In genomic region chr4:89302129-89302528, GRCm38 (mm10) we compare ENCODE assay signal across 30 mouse cellular contexts. TPM values are rescaled to one million over a fixed set of nuclear protein-coding genes. Genes with fewer than 3 reads are reported as not detected.
"Had no signal": no experiment of that assay in that cellular context is flagged by ENCODE, and none has a peak within 500 bp of the region (broad histone marks: within the 10 kb centered on the region; RNA-seq: fewer than 3 reads in every experiment).

No protein-coding gene starts in this region.

- H3K9ac ChIP-seq: heart, embryonic 12.5 days; hindbrain, embryonic 13.5 days; intestine, embryonic 15.5 days; limb, embryonic 12.5 days; liver, embryonic 13.5 days; liver, embryonic 15.5 days had no signal

- H3K9me3 ChIP-seq: heart, embryonic 10.5 days; heart, embryonic 12.5 days; hindbrain, embryonic 10.5 days; hindbrain, embryonic 13.5 days; intestine, embryonic 15.5 days; limb, embryonic 10.5 days; limb, embryonic 12.5 days; liver, embryonic 13.5 days; liver, embryonic 15.5 days had no signal

- H3K27ac ChIP-seq: heart, embryonic 10.5 days; hindbrain, embryonic 10.5 days; hindbrain, embryonic 13.5 days; intestine, embryonic 15.5 days; layer of hippocampus, adult 2 months; left cerebral cortex, adult 2 months; limb, embryonic 10.5 days; limb, embryonic 12.5 days; liver, embryonic 13.5 days; liver, embryonic 15.5 days had no signal

- H3K4me2 ChIP-seq: heart, embryonic 12.5 days; hindbrain, embryonic 13.5 days; intestine, embryonic 15.5 days; limb, embryonic 12.5 days; liver, embryonic 11.5 days; liver, embryonic 13.5 days; liver, embryonic 15.5 days had no signal

- H3K36me3 ChIP-seq: heart, embryonic 10.5 days; heart, embryonic 12.5 days; hindbrain, embryonic 10.5 days; hindbrain, embryonic 13.5 days; intestine, embryonic 15.5 days; limb, embryonic 10.5 days; limb, embryonic 12.5 days; liver, embryonic 13.5 days; liver, embryonic 15.5 days had no signal

- ATAC-seq: hindbrain, embryonic 16.5 days; inflammation-experienced regulatory T-cells, adult 6 months; intestine, embryonic 15.5 days; intestine, postnatal 0 days had no signal

- H3K4me1 ChIP-seq: heart, embryonic 12.5 days; hindbrain, embryonic 13.5 days; intestine, embryonic 15.5 days; limb, embryonic 12.5 days; liver, embryonic 13.5 days; liver, embryonic 15.5 days had no signal

- DNase-seq: gastrocnemius, postnatal 14 days; gastrocnemius, postnatal 36 days; heart, adult 18-20 months; heart, postnatal 10 days; heart, postnatal 4 days; kidney, adult 18-20 months; kidney, adult 8-10 months; kidney, postnatal 10 days; kidney, postnatal 25 days; kidney, postnatal 4 days; liver; liver, embryonic 13.5 days had no signal

- H3K4me3 ChIP-seq: heart, embryonic 10.5 days; heart, embryonic 12.5 days; hindbrain, embryonic 10.5 days; hindbrain, embryonic 13.5 days; intestine, embryonic 15.5 days; layer of hippocampus, adult 2 months; left cerebral cortex, adult 2 months; limb, embryonic 10.5 days; limb, embryonic 12.5 days; liver, embryonic 13.5 days; liver, embryonic 15.5 days had no signal

RNA-seq across cellular contexts. Expression of gene Cdkn2a, which starts 7.7 kb away (rescaled TPM):
- polyA plus RNA-seq: heart, embryonic 10.5 days; heart, embryonic 12.5 days; heart, embryonic 14.5 days; heart, embryonic 16.5 days; hindbrain, embryonic 10.5 days; hindbrain, embryonic 13.5 days; hindbrain, embryonic 16.5 days; intestine, embryonic 15.5 days; intestine, postnatal 0 days; kidney, embryonic 14.5 days; kidney, embryonic 16.5 days; limb, embryonic 10.5 days; limb, embryonic 12.5 days; liver, embryonic 11.5 days; liver, embryonic 13.5 days; liver, embryonic 15.5 days had no signal

RNA-seq across cellular contexts. Expression of gene Cdkn2b, which starts 8.7 kb away (rescaled TPM):
- polyA plus RNA-seq: liver, embryonic 15.5 days had no signal
